Mouse (Mus musculus): ENCODE data around the gene Rbm20. TPM values are rescaled to one million over a fixed set of nuclear protein-coding genes. Genes with fewer than 3 reads are reported as not detected.

Rbm20 gene
- total and polyA plus RNA-seq, 3 experiments = 0.05 to 0.56 (median 0.08) TPM

DNA sequence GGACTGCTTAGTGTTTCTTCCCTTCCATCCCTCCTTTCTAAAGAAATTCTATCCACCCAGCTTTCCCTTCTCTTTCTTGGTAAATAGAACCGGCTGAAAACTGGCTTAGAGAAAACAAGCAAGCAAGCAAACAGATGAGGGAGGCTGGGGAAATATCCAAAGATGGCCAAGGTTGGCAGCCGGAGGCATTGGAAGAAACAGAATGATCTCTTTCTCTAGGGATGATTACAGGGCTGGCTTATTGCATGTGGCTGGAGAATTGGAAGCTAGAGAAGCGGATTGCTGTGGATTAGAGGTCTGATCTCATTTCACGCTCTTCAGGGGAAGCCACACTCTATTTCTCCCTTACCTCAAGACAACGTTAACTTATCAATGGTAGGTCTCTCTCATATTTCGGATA is 198.1 kb downstream of the Rbm20 start:
- no peak overlapping the region for H3K4me2 ChIP-seq (ENCODE audit: insufficient read depth, low read depth, poor library complexity, severe bottlenecking)
- no peaks in the 10 kb centered on the region for H3K36me3 ChIP-seq (replicated peaks in 1 of 2; ENCODE audit: control insufficient read depth in 1 of 2, insufficient read depth in 1 of 2, low read length in 1 of 2)
- peaks cover 20 to 23% of the 10 kb centered on the region in 2 experiments for H3K4me1 ChIP-seq (ENCODE audit: control insufficient read depth in 1 of 2, insufficient read depth in 2 of 2)
- no peak overlapping the region for H3K27ac ChIP-seq (ENCODE audit: insufficient read depth, low read depth)
- DNase-seq (ENCODE audit: extremely low read depth) = no peak
- no peaks in the 10 kb centered on the region for H3K27me3 ChIP-seq (replicated peaks)
- no peaks in the 10 kb centered on the region for H3K79me2 ChIP-seq (replicated peaks; ENCODE audit: control insufficient read depth, extremely low read depth, insufficient read depth, poor library complexity, severe bottlenecking)
- no peak overlapping the region for H3K4me3 ChIP-seq (replicated peaks in 1 of 3; ENCODE audit: low read depth in 2 of 3, low read length in 2 of 3, poor library complexity in 1 of 3)
- in situ Hi-C loops (cut with MboI; ENCODE audit: low pct_ligation_motif_present, low pct_unique_long_range_greater_than_20kb, low sequenced_read_pairs) (no loop called here), dilution Hi-C loops (cut with MboI; ENCODE audit: extremely low pct_ligation_motif_present, extremely low pct_unique_long_range_greater_than_20kb, low sequenced_read_pairs) (no loop called here)
- H3K9ac ChIP-seq (ENCODE audit: insufficient read depth, low read depth) = no peak overlapping the region
- TF ChIP-seq CHD2 (IDR thresholded peaks at IDR 0.05; ENCODE audit: low read length) (no peak), RAD21 (IDR thresholded peaks at IDR 0.05; ENCODE audit: low read depth, low read length) (no peak), JUND (conservative IDR thresholded peaks at IDR 0.05; ENCODE audit: low read depth, low read length) (no peak), HCFC1 (IDR thresholded peaks at IDR 0.05; ENCODE audit: low read depth, low read length) (no peak), JUN (IDR thresholded peaks at IDR 0.05; ENCODE audit: insufficient read depth, low read depth, low read length) (no peak), MEF2A (IDR thresholded peaks at IDR 0.05; ENCODE audit: borderline replicate concordance, low read depth, low read length) (no peak), E2F4 (IDR thresholded peaks at IDR 0.05; ENCODE audit: insufficient replicate concordance, low read depth, low read length) (no peak), ZNF384 (IDR thresholded peaks at IDR 0.05; ENCODE audit: low read depth, low read length) (no peak), NRF1 (IDR thresholded peaks at IDR 0.05; ENCODE audit: low read depth, low read length) (no peak), USF1 (IDR thresholded peaks at IDR 0.05; ENCODE audit: low read depth, low read length) (no peak), BHLHE40 (IDR thresholded peaks at IDR 0.05; ENCODE audit: low read depth, low read length) (no peak), ZC3H11A (IDR thresholded peaks at IDR 0.05; ENCODE audit: low read depth, low read length) (no peak), MYC (IDR thresholded peaks at IDR 0.05; ENCODE audit: low read depth, low read length) (no peak), ZKSCAN1 (IDR thresholded peaks at IDR 0.05; ENCODE audit: borderline replicate concordance, low read depth, low read length) (no peak), IRF4 (IDR thresholded peaks at IDR 0.05; ENCODE audit: low read depth, low read length) (no peak)
- peaks cover 2% of the 10 kb centered on the region for H3K9me3 ChIP-seq (replicated peaks; ENCODE audit: low read length)

GRCm38 (mm10) chr19:53877779-53878178 is 200.7 kb downstream of the Rbm20 start:
- Histone ChIP-seq H3K79me2 (replicated peaks; ENCODE audit: control insufficient read depth, extremely low read depth, insufficient read depth, poor library complexity, severe bottlenecking) (no peaks in the 10 kb centered on the region), H3K9ac (ENCODE audit: insufficient read depth, low read depth) (no peak overlapping the region), H3K4me2 (ENCODE audit: insufficient read depth, low read depth, poor library complexity, severe bottlenecking) (no peak overlapping the region), H3K4me3 (replicated peaks in 1 of 3; ENCODE audit: low read depth in 2 of 3, low read length in 2 of 3, poor library complexity in 1 of 3) (no peak overlapping the region), H3K9me3 (replicated peaks; ENCODE audit: low read length) (peaks cover 4% of the 10 kb centered on the region), H3K27me3 (replicated peaks) (no peaks in the 10 kb centered on the region), H3K4me1 (ENCODE audit: control insufficient read depth in 1 of 2, insufficient read depth in 2 of 2) (peaks cover 2 to 6% of the 10 kb centered on the region in 2 experiments; a peak in 1 of 4 replicates), H3K27ac (ENCODE audit: insufficient read depth, low read depth) (no peak overlapping the region), H3K36me3 (replicated peaks in 1 of 2; ENCODE audit: control insufficient read depth in 1 of 2, insufficient read depth in 1 of 2, low read length in 1 of 2) (peaks cover 0 to 5% of the 10 kb centered on the region in 2 experiments)
- TF ChIP-seq ZNF384 (IDR thresholded peaks at IDR 0.05; ENCODE audit: low read depth, low read length) (peak; percentile 53; the same call in 1 of the 2 replicates), UBTF (IDR thresholded peaks at IDR 0.05; ENCODE audit: low read depth, low read length) (no peak)
- dilution Hi-C loops (cut with MboI; ENCODE audit: extremely low pct_ligation_motif_present, extremely low pct_unique_long_range_greater_than_20kb, low sequenced_read_pairs) = no loop called here
- in situ Hi-C loops (cut with MboI; ENCODE audit: low pct_ligation_motif_present, low pct_unique_long_range_greater_than_20kb, low sequenced_read_pairs) = no loop called here
- no peak for DNase-seq (ENCODE audit: extremely low read depth)

Measured in CH12.LX (cell line).